Mouse (Mus musculus) testis, adult 2 months (tissue): Measurements from ENCODE around the gene Hoxa10.

ENCODE experiments used
- CTCF ChIP-seq: fragments of 200-500 bp; IDR thresholded peaks from 2 replicates; pipeline ENCODE4 v1.5.1; 2012; ENCODE audit warnings: low read depth, mild to moderate bottlenecking, inconsistent platforms, low read length, moderate library complexity; ENCODE audit not compliant: control insufficient read depth, insufficient read depth, insufficient replicate concordance
- POLR2A ChIP-seq: fragments of 200-500 bp; IDR thresholded peaks from 2 replicates; pipeline ENCODE4 v1.6.1; 2012; ENCODE audit warnings: low read depth, mild to moderate bottlenecking, inconsistent platforms, low read length, moderate library complexity; ENCODE audit not compliant: control insufficient read depth

GRCm38 (mm10) chr6:52222729-52223128 is 17.9 kb downstream of the Hoxa10 start:
- TF ChIP-seq POLR2A (no peak), CTCF (no peak)
